In genomic region chr15:89498961-89499688, GRCm38 (mm10) we compare ENCODE assay signal across 8 mouse cellular contexts. TPM values are rescaled to one million over a fixed set of nuclear protein-coding genes. Genes with fewer than 3 reads are reported as not detected.
A peak's percentile ranks its signal among the peaks of the same experiment; 100 is the strongest.
DNase-seq lines count a peak whose midpoint lies in the region; ATAC-seq and TF ChIP-seq lines count a peak whose summit lies in the region.

TSS of gene Shank3 (plus strand) at chr15:89499623.

- H3K27ac ChIP-seq in gastrocnemius, adult 2 months: peak within 1 kb of the TSS; percentile 88
- H3K27ac ChIP-seq in MEL (ENCODE audit: control insufficient read depth, low read depth, low read length): peak within 1 kb of the TSS; percentile 71
- H3K27ac ChIP-seq in embryonic facial prominence, embryonic 14.5 days (replicated peaks; ENCODE audit: low read depth, low read length): peak within 1 kb of the TSS; percentile 68
- H3K27ac ChIP-seq in limb, embryonic 14.5 days (replicated peaks; ENCODE audit: low read depth, low read length): peak within 1 kb of the TSS; percentile 74
- peak within 1 kb of the TSS; percentile 82 for H3K27ac ChIP-seq in neural tube, embryonic 14.5 days (ENCODE audit: low read depth, low read length)

- intact Hi-C loops in gastrocnemius, adult 2 months (cut with DNase I): no loop called here
- intact Hi-C loops in heart, postnatal 25 days (cut with DNase I): loop anchor here (1.0 kb wide), 1 partner anchor 23 kb away; no protein-coding TSS in a partner anchor

- H3K4me1 ChIP-seq in MEL (ENCODE audit: control insufficient read depth in 1 of 2, insufficient read depth in 2 of 2, low read length in 2 of 2): peaks cover 3 to 23% of the 10 kb centered on the region in 2 experiments; a peak in 3 of 4 replicates
- peaks cover 15% of the 10 kb centered on the region for H3K4me1 ChIP-seq in embryonic facial prominence, embryonic 14.5 days (ENCODE audit: control insufficient read depth, insufficient read depth, low read length)
- H3K4me1 ChIP-seq in limb, embryonic 14.5 days (ENCODE audit: control insufficient read depth, insufficient read depth, low read length): no peaks in the 10 kb centered on the region
- peaks cover 11% of the 10 kb centered on the region; the same call in 1 of the 2 replicates for H3K4me1 ChIP-seq in neural tube, embryonic 14.5 days (ENCODE audit: control insufficient read depth, insufficient read depth, low read length)

- no peak for TF ChIP-seq EP300 in MEL (IDR thresholded peaks at IDR 0.05; ENCODE audit: low read depth in 1 of 2, low read length in 2 of 2)

- TF ChIP-seq POLR2A in MEL (IDR thresholded peaks at IDR 0.05; ENCODE audit: control insufficient read depth in 1 of 2, insufficient read depth in 1 of 2, low read depth in 1 of 2, low read length in 2 of 2, poor library complexity in 1 of 2): no peak
- TF ChIP-seq POLR2A in limb, embryonic 14.5 days (IDR thresholded peaks at IDR 0.05; ENCODE audit: borderline replicate concordance, extremely low read depth, insufficient read depth, insufficient read length): no peak

- no peak for TF ChIP-seq CTCF in gastrocnemius, adult 2 months (IDR thresholded peaks at IDR 0.05)
- TF ChIP-seq CTCF in MEL (IDR thresholded peaks at IDR 0.05 in 2 of 3, conservative IDR thresholded peaks at IDR 0.05 in 1 of 3; ENCODE audit: control insufficient read depth in 1 of 3, insufficient read depth in 1 of 3, low read depth in 2 of 3, low read length in 3 of 3, poor library complexity in 1 of 3, severe bottlenecking in 1 of 3): no peak

- peak; percentile 38 for DNase-seq in gastrocnemius, adult 2 months
- DNase-seq in gastrocnemius, adult 8-10 months (ENCODE audit: low spot score in 2 of 2): no peak
- peak; percentile 67 for DNase-seq in MEL (ENCODE audit: low read depth, low spot score)
- peak; percentile 29 for DNase-seq in embryonic facial prominence, embryonic 14.5 days (ENCODE audit: low spot score)
- no peak for DNase-seq in heart, postnatal 25 days (ENCODE audit: low spot score)
- peak; percentile 24 for DNase-seq in limb, embryonic 14.5 days (ENCODE audit: low spot score)
- no peak for DNase-seq in adipocyte (ENCODE audit: low spot score)

- H3K36me3 ChIP-seq in MEL (ENCODE audit: control insufficient read depth in 1 of 2, insufficient read depth in 2 of 2, low read length in 2 of 2): peaks cover 0 to 6% of the 10 kb centered on the region in 2 experiments; a peak in 2 of 4 replicates
- peaks cover 10% of the 10 kb centered on the region for H3K36me3 ChIP-seq in embryonic facial prominence, embryonic 14.5 days (ENCODE audit: control insufficient read depth, insufficient read depth, low read length)
- H3K36me3 ChIP-seq in limb, embryonic 14.5 days (ENCODE audit: control insufficient read depth, insufficient read depth, low read length): peaks cover 8% of the 10 kb centered on the region; the same call in 1 of the 2 replicates
- H3K36me3 ChIP-seq in neural tube, embryonic 14.5 days (ENCODE audit: control insufficient read depth, insufficient read depth, low read length): peaks cover 10% of the 10 kb centered on the region; the same call in 1 of the 2 replicates

- H3K79me2 ChIP-seq in MEL (ENCODE audit: control insufficient read depth, insufficient read depth, low read length, poor library complexity): peaks cover 12% of the 10 kb centered on the region

- WGBS in embryonic facial prominence, embryonic 14.5 days: under 1% methylated on average over 30 of the region's 72 CpGs
- under 1% methylated on average over 18 of the region's 72 CpGs for WGBS in limb, embryonic 14.5 days
- 0% methylated on average over 30 of the region's 72 CpGs for WGBS in neural tube, embryonic 14.5 days

- H3K4me2 ChIP-seq in embryonic facial prominence, embryonic 14.5 days (ENCODE audit: low read depth, low read length): peak within 1 kb of the TSS; percentile 95
- H3K4me2 ChIP-seq in limb, embryonic 14.5 days (replicated peaks; ENCODE audit: low read depth, low read length, severe bottlenecking): peak within 1 kb of the TSS; percentile 93
- peak within 1 kb of the TSS; percentile 89 for H3K4me2 ChIP-seq in neural tube, embryonic 14.5 days (ENCODE audit: low read depth, low read length)

- H3K9ac ChIP-seq in MEL (ENCODE audit: control insufficient read depth, low read depth, low read length, poor library complexity, severe bottlenecking): peak within 1 kb of the TSS; percentile 73
- peak within 1 kb of the TSS; percentile 86 for H3K9ac ChIP-seq in embryonic facial prominence, embryonic 14.5 days (ENCODE audit: low read depth, low read length)
- H3K9ac ChIP-seq in limb, embryonic 14.5 days (ENCODE audit: low read depth, low read length, severe bottlenecking): peak within 1 kb of the TSS; percentile 86
- H3K9ac ChIP-seq in neural tube, embryonic 14.5 days (replicated peaks; ENCODE audit: low read depth, low read length): peak within 1 kb of the TSS; percentile 98

- H3K4me3 ChIP-seq in gastrocnemius, adult 2 months: peak within 1 kb of the TSS; percentile 86
- peak within 1 kb of the TSS; percentile 74 to 97 for H3K4me3 ChIP-seq in MEL (ENCODE audit: control insufficient read depth in 1 of 2, insufficient read depth in 1 of 2, low read depth in 2 of 2, low read length in 2 of 2)
- peak within 1 kb of the TSS; percentile 82 for H3K4me3 ChIP-seq in embryonic facial prominence, embryonic 14.5 days (ENCODE audit: low read depth, low read length)
- H3K4me3 ChIP-seq in limb, embryonic 14.5 days (replicated peaks; ENCODE audit: low read length): peak within 1 kb of the TSS; percentile 83
- H3K4me3 ChIP-seq in neural tube, embryonic 14.5 days (ENCODE audit: low read depth, low read length): peak within 1 kb of the TSS; percentile 71

- ATAC-seq in embryonic facial prominence, embryonic 14.5 days (ENCODE audit: low read depth): peak; percentile 53
- ATAC-seq in limb, embryonic 14.5 days (ENCODE audit: low FRiP score, low read depth): peak; percentile 41
- peak; percentile 41 for ATAC-seq in neural tube, embryonic 14.5 days (ENCODE audit: low read depth)

- TF ChIP-seq RAD21 in MEL (IDR thresholded peaks at IDR 0.05; ENCODE audit: low read depth, low read length): no peak

- H3K9me3 ChIP-seq in MEL (replicated peaks; ENCODE audit: insufficient read depth, low read length): no peaks in the 10 kb centered on the region
- H3K9me3 ChIP-seq in embryonic facial prominence, embryonic 14.5 days (ENCODE audit: control insufficient read depth, low read length): no peaks in the 10 kb centered on the region
- no peaks in the 10 kb centered on the region for H3K9me3 ChIP-seq in limb, embryonic 14.5 days (ENCODE audit: control insufficient read depth, low read length)
- H3K9me3 ChIP-seq in neural tube, embryonic 14.5 days (ENCODE audit: control insufficient read depth, low read length): no peaks in the 10 kb centered on the region

- no peaks in the 10 kb centered on the region for H3K27me3 ChIP-seq in MEL (ENCODE audit: control insufficient read depth in 1 of 2, insufficient read depth in 2 of 2, low read length in 2 of 2)
- peaks cover 22% of the 10 kb centered on the region; the same call in 1 of the 2 replicates for H3K27me3 ChIP-seq in embryonic facial prominence, embryonic 14.5 days (replicated peaks; ENCODE audit: control insufficient read depth, insufficient read depth, low read length)
- peaks cover 5% of the 10 kb centered on the region; the same call in 1 of the 2 replicates for H3K27me3 ChIP-seq in limb, embryonic 14.5 days (ENCODE audit: control insufficient read depth, insufficient read depth, low read length)
- no peaks in the 10 kb centered on the region for H3K27me3 ChIP-seq in neural tube, embryonic 14.5 days (ENCODE audit: control insufficient read depth, insufficient read depth, low read length)

TF ChIP-seq in MEL, 35 proteins besides CTCF, POLR2A, EP300 and RAD21:
- TF ChIP-seq MAX (IDR thresholded peaks at IDR 0.05; ENCODE audit: low read length) (no peak), SIN3A (IDR thresholded peaks at IDR 0.05; ENCODE audit: low read length) (0 out of 2 replicates have a peak, but pooled peaks have one; percentile 10), MXI1 (IDR thresholded peaks at IDR 0.05; ENCODE audit: low read depth, low read length) (peak; percentile 11; the same call in 1 of the 2 replicates), NELFE (IDR thresholded peaks at IDR 0.05; ENCODE audit: low read depth, low read length) (peak; percentile 8; the same call in 1 of the 2 replicates)

RNA-seq across cellular contexts. Expression of gene Shank3, which starts in this region (rescaled TPM):
- 10 to 100 TPM; 12.2 to 20.4 TPM for total RNA-seq in gastrocnemius, adult 2 months (2021)
- total RNA-seq in gastrocnemius, adult 8-10 months (2022): 10 to 100 TPM in 2 of 4 experiments, 1 to 10 TPM in 2; 5.9 to 11.7 (median 8.8) TPM
- 7.8 and 14.2 TPM in 2 replicates for total RNA-seq in MEL (2012; rRNA removed)
- polyA plus RNA-seq in MEL (2012; ENCODE audit: insufficient read depth in 1 of 2, insufficient read length in 2 of 2, low read depth in 1 of 2, low replicate concordance in 2 of 2, missing spikeins in 1 of 2): 10 to 100 TPM in 1 of 2 experiments, not detected in 1; 20.3 TPM
- 1.9 and 2.0 TPM in 2 replicates for polyA plus RNA-seq in embryonic facial prominence, embryonic 14.5 days (2014; fragmentation: Nextera tagmentation; extraction: Ambion mirVana)
- 10 to 100 TPM; 48.2 to 53.3 TPM for total RNA-seq in heart, postnatal 25 days (2021)
- 18.4 and 25.1 TPM in 2 replicates for polyA plus RNA-seq in limb, embryonic 14.5 days (2012; rRNA removed)
- polyA plus RNA-seq in limb, embryonic 14.5 days (2014; fragmentation: Nextera tagmentation; extraction: Ambion mirVana): 2.4 and 2.7 TPM in 2 replicates
- 7.4 and 10.1 TPM in 2 replicates for polyA plus RNA-seq in neural tube, embryonic 14.5 days (2014; fragmentation: Nextera tagmentation; extraction: Ambion mirVana)

Comparison
In these comparisons a context has a peak if more than half of its experiments do, and no peak if none do; other contexts are left out.
1. DNase-seq: peak in gastrocnemius, adult 2 months (single experiment), MEL (single experiment), embryonic facial prominence, embryonic 14.5 days (single experiment) and limb, embryonic 14.5 days (single experiment); none in gastrocnemius, adult 8-10 months (0 of 2), heart, postnatal 25 days (single experiment) and adipocyte (single experiment).
2. Peak in every context shown above with its lines, with median percentiles within 50 percentile points of each other: H3K27ac ChIP-seq, H3K4me3 ChIP-seq, H3K9ac ChIP-seq, ATAC-seq and H3K4me2 ChIP-seq.